Mouse (Mus musculus) stomach, postnatal 0 days (tissue): ENCODE results near the gene Idh2. TPM values are rescaled to one million over a fixed set of nuclear protein-coding genes. Genes with fewer than 3 reads are reported as not detected.

Experiments used
- ATAC-seq: fragments of 200-750 bp; cut with Nextera tagmentation; 2 replicates; pipeline ENCODE4 v1.8.0; 2017; ENCODE audit not compliant: low FRiP score, low TSS enrichment
- DNase-seq: peaks from one replicate; pipeline ENCODE4 v3.0.0-alpha.2; 2016; ENCODE audit warnings: low spot score
- H3K27ac ChIP-seq: fragments of 300-500 bp; sonication (generic); replicated peaks from 2 replicates; pipeline ENCODE4 v1.5.1; 2014; ENCODE audit warnings: mild to moderate bottlenecking, control low read depth
- H3K27me3 ChIP-seq: fragments of 300-500 bp; sonication (generic); 2 replicates; pipeline ENCODE4 v1.6.1; 2014; ENCODE audit warnings: low read length; ENCODE audit not compliant: control insufficient read depth, insufficient read depth
- H3K36me3 ChIP-seq: fragments of 300-500 bp; sonication (generic); 2 replicates; pipeline ENCODE4 v1.6.1; 2014; ENCODE audit warnings: low read length, mixed read lengths; ENCODE audit not compliant: control insufficient read depth, insufficient read depth
- H3K4me1 ChIP-seq: fragments of 300-500 bp; sonication (generic); replicated peaks from 2 replicates; pipeline ENCODE4 v1.6.1; 2014; ENCODE audit warnings: antibody characterized with exemption; ENCODE audit not compliant: control insufficient read depth, insufficient read depth
- H3K4me2 ChIP-seq: fragments of 300-500 bp; sonication (generic); replicated peaks from 2 replicates; pipeline ENCODE4 v1.6.1; 2014; ENCODE audit warnings: low read depth, mild to moderate bottlenecking, control low read depth, moderate library complexity
- H3K4me3 ChIP-seq: fragments of 300-500 bp; sonication (generic); 2 replicates; pipeline ENCODE4 v1.5.1; 2014; ENCODE audit warnings: low read depth, low read length, control low read depth
- H3K9ac ChIP-seq: fragments of 300-500 bp; sonication (generic); 2 replicates; pipeline ENCODE4 v1.6.1; 2014; ENCODE audit warnings: mild to moderate bottlenecking, low read length, control low read depth, mixed read lengths
- H3K9me3 ChIP-seq: fragments of 300-500 bp; sonication (generic); 2 replicates; pipeline ENCODE4 v1.6.1; 2016; ENCODE audit warnings: low read length; ENCODE audit not compliant: control insufficient read depth
- CTCF ChIP-seq: IDR thresholded peaks from 2 replicates; pipeline ENCODE4 v1.5.1; 2016; ENCODE audit warnings: antibody characterized with exemption, low read depth, mild to moderate bottlenecking, moderate library complexity
- EP300 ChIP-seq: optimal IDR thresholded peaks from 2 replicates; pipeline ENCODE3; 2016; ENCODE audit warnings: antibody characterized with exemption
- WGBS: fragments of 180-500 bp; shearing (Covaris S2); extraction: QIAGEN DNeasy Blood & Tissue Kit; methylation state at CpG from one replicate; pipeline ENCODE4 v1.1.7; 2014; 5-methylcytosine and 5-hydroxymethylcytosine counted together
- polyA plus RNA-seq: library from polyadenylated mRNA; unstranded; fragments of >200 nt; fragmentation: Nextera tagmentation; extraction: Ambion mirVana; gene quantifications from 2 replicates; pipeline ENCODE4 v1.2.1, GENCODE M21; 2015

Gene Idh2
- polyA plus RNA-seq, 1 experiment from 2014 or later = 288 TPM

GRCm38 (mm10) chr7:80076961-80077716 lies 38.1 kb downstream of the Idh2 start:
- TF ChIP-seq CTCF = no peak
- H3K4me1 ChIP-seq = peaks cover 13% of the 10 kb centered on the region; the same call in 1 of the 2 replicates
- H3K27me3 ChIP-seq = no peaks in the 10 kb centered on the region
- H3K27ac ChIP-seq = peak overlapping the region; percentile 30
- DNase-seq (no peak), ATAC-seq (no peak)
- H3K9ac ChIP-seq = no peak overlapping the region; the same call in 1 of the 2 replicates
- H3K4me2 ChIP-seq = no peak overlapping the region
- no peak overlapping the region for H3K4me3 ChIP-seq
- 75% methylated on average over 6 of the region's 6 CpGs for WGBS
- H3K9me3 ChIP-seq = no peaks in the 10 kb centered on the region
- H3K36me3 ChIP-seq = peaks cover 8% of the 10 kb centered on the region

- Histone ChIP-seq H3K9ac (no peak overlapping the region), H3K27me3 (no peaks in the 10 kb centered on the region), H3K4me3 (no peak overlapping the region), H3K9me3 (no peaks in the 10 kb centered on the region), H3K4me1 (peaks cover 13% of the 10 kb centered on the region; the same call in 1 of the 2 replicates), H3K27ac (no peak overlapping the region), H3K4me2 (no peak overlapping the region), H3K36me3 (no peaks in the 10 kb centered on the region)
- 44% methylated on average over 4 of the region's 4 CpGs for WGBS
- no peak for TF ChIP-seq CTCF
- no peak for TF ChIP-seq EP300
- ATAC-seq (no peak), DNase-seq (no peak)
Measured at GRCm38 (mm10) chr7:80075946-80076583, 39.1 kb downstream of the Idh2 start.

- peak; percentile 81 for DNase-seq
- H3K9ac ChIP-seq = no peak overlapping the region
- H3K27me3 ChIP-seq = no peaks in the 10 kb centered on the region
- H3K9me3 ChIP-seq = no peaks in the 10 kb centered on the region
- H3K27ac ChIP-seq = peak overlapping the region; percentile 76
- peaks cover 16% of the 10 kb centered on the region; the same call in 1 of the 2 replicates for H3K4me1 ChIP-seq
- H3K4me3 ChIP-seq = no peak overlapping the region
- H3K4me2 ChIP-seq = no peak overlapping the region
- TF ChIP-seq CTCF = peak; percentile 53
- no peak for TF ChIP-seq EP300
- ATAC-seq = peak; percentile 81
- WGBS = 33% methylated on average over 5 of the region's 5 CpGs
- H3K36me3 ChIP-seq = no peaks in the 10 kb centered on the region
Measured at GRCm38 (mm10) chr7:80074921-80075441, 40.2 kb downstream of the Idh2 start.

- Histone ChIP-seq H3K4me1 (peaks cover 16% of the 10 kb centered on the region; the same call in 1 of the 2 replicates), H3K27me3 (no peaks in the 10 kb centered on the region), H3K9ac (no peak overlapping the region), H3K9me3 (no peaks in the 10 kb centered on the region), H3K27ac (peak overlapping the region; percentile 5; the same call in 1 of the 2 replicates), H3K4me3 (no peak overlapping the region), H3K4me2 (no peak overlapping the region), H3K36me3 (no peaks in the 10 kb centered on the region)
- no peak for ATAC-seq
- WGBS = 53% methylated on average over 8 of the region's 8 CpGs
- TF ChIP-seq EP300 = no peak
- no peak for TF ChIP-seq CTCF
- no peak for DNase-seq
Measured at GRCm38 (mm10) chr7:80073506-80073905, 41.7 kb downstream of the Idh2 start.

DNA sequence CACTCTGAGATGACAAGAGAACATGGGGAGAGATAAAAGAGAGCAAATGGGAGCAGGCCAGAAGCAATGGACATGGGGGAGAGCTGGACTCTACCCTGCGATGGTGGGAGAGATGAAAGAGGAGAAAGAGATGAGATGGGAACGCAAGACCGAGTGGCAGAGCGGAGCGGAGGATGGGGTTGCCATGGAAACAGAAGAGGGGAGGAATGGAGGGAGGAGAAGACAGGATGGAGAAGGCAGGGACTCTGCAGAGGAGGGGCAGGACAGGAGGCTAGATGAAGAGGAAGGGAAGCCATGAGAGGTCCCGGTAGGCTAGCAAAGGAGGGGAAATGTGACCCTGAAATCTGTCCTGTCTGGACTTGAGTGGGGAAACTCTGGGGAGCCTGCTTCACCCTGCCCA lies 42.9 kb downstream of the Idh2 start:
- WGBS = 81% methylated on average over 6 of the region's 6 CpGs
- no peak for DNase-seq
- Histone ChIP-seq H3K27me3 (no peaks in the 10 kb centered on the region), H3K9me3 (no peaks in the 10 kb centered on the region), H3K4me2 (no peak overlapping the region), H3K4me3 (no peak overlapping the region), H3K36me3 (no peaks in the 10 kb centered on the region), H3K27ac (no peak overlapping the region), H3K9ac (no peak overlapping the region), H3K4me1 (peaks cover 14% of the 10 kb centered on the region; the same call in 1 of the 2 replicates)
- no peak for ATAC-seq
- no peak for TF ChIP-seq CTCF

DNA sequence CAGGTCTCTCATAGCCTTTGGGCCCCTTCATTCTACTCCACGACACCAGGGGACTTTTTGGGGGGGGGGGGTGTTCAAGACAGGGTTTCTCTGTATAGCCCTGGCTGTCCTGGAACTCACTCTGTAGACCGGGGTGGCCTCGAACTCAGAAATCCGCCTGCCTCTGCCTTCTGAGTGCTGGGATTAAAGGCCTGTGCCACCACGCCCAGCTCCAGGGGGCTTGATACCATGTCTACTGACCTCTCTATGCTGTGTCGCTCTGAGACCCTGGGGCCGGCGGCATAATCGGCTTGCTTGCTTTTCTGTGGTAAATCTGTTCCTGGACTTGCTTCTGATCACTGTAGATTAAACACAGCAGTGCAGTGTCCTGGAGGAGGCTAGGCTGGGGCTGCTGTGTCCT lies 44.0 kb downstream of the Idh2 start:
- ATAC-seq (no peak), DNase-seq (no peak)
- H3K4me2 ChIP-seq = no peak overlapping the region
- H3K4me1 ChIP-seq = peaks cover 12% of the 10 kb centered on the region; the same call in 1 of the 2 replicates
- H3K4me3 ChIP-seq = no peak overlapping the region
- no peaks in the 10 kb centered on the region for H3K9me3 ChIP-seq
- 89% methylated on average over 9 of the region's 9 CpGs for WGBS
- no peaks in the 10 kb centered on the region for H3K36me3 ChIP-seq
- no peak overlapping the region for H3K9ac ChIP-seq
- TF ChIP-seq CTCF (no peak), EP300 (no peak)
- no peaks in the 10 kb centered on the region for H3K27me3 ChIP-seq
- H3K27ac ChIP-seq = no peak overlapping the region
